Mouse (Mus musculus): ENCODE data around the gene Mmp23. TPM values are rescaled to one million over a fixed set of nuclear protein-coding genes. Genes with fewer than 3 reads are reported as not detected.

Mmp23 gene
- not detected in 4 replicates for total RNA-seq (2023)

GRCm38 (mm10) chr4:155653086-155653450 is at the start of gene Mmp23:
Mmp23 (minus strand) TSS chr4:155653384.

GRCm38 (mm10) chr4:155694111-155694481 is 40.9 kb upstream of the Mmp23 start, which contains the start of gene Fndc10:
Fndc10 (plus strand) TSS chr4:155694342.

GRCm38 (mm10) chr4:155668689-155669597 is 15.8 kb upstream of the Mmp23 start, which contains the start of gene Mib2:
Mib2 (minus strand) TSS chr4:155669198.

GRCm38 (mm10) chr4:155645308-155645707 is 7.9 kb downstream of the Mmp23 start, which contains the start of gene Gm10563:
Gm10563 (minus strand) TSS chr4:155645408.

GRCm38 (mm10) chr4:155624338-155625291 is 28.6 kb downstream of the Mmp23 start, which contains the start of gene Cdk11b:
Cdk11b (plus strand) TSS chr4:155624854.

GRCm38 (mm10) chr4:155601091-155601996 is 51.8 kb downstream of the Mmp23 start, which contains the start of gene Slc35e2:
Slc35e2 (plus strand) TSS chr4:155601416.

Other genes starting within 250 kb of the Mmp23 start
- gene Cfap74, start 244.2 kb downstream of the Mmp23 start, total RNA-seq (2023): 0.21 to 0.47 TPM in 2 of 4 replicates, not detected in the others
- not detected in 4 replicates for gene Tmem52, start 184.3 kb downstream of the Mmp23 start, total RNA-seq (2023)
- 248 to 277 TPM (median 264 TPM) in 4 replicates for gene Gnb1, start 162.0 kb downstream of the Mmp23 start, total RNA-seq (2023)
- gene Nadk, start 91.0 kb downstream of the Mmp23 start, total RNA-seq (2023): 45.9 to 60.5 TPM (median 47.9 TPM) in 4 replicates
- gene Slc35e2, start 52.0 kb downstream of the Mmp23 start, total RNA-seq (2023): 29.8 to 32.3 TPM (median 30.3 TPM) in 4 replicates
- gene Cdk11b, start 28.5 kb downstream of the Mmp23 start, total RNA-seq (2023): 154 to 176 TPM (median 160 TPM) in 4 replicates
- gene Gm10563, start 8.0 kb downstream of the Mmp23 start, total RNA-seq (2023): not detected in 4 replicates
- 32.6 to 38.9 TPM (median 36.1 TPM) in 4 replicates for gene Mib2, start 15.8 kb upstream of the Mmp23 start, total RNA-seq (2023)
- gene Fndc10, start 41.0 kb upstream of the Mmp23 start, total RNA-seq (2023): 3.5 to 4.2 TPM (median 3.5 TPM) in 4 replicates
- gene Ssu72, start 51.4 kb upstream of the Mmp23 start, total RNA-seq (2023): 73.6 to 87.0 TPM (median 79.3 TPM) in 4 replicates
- 0.27 to 0.60 TPM (median 0.51 TPM) in 4 replicates for gene Tmem240, start 81.4 kb upstream of the Mmp23 start, total RNA-seq (2023)
- 43.7 to 60.2 TPM (median 50.2 TPM) in 4 replicates for gene Atad3a, start 107.7 kb upstream of the Mmp23 start, total RNA-seq (2023)
- 0.14 TPM in 1 of 4 replicates, not detected in the others for gene Vwa1, start 121.3 kb upstream of the Mmp23 start, total RNA-seq (2023)
- not detected in 4 replicates for gene Tmem88b, start 132.5 kb upstream of the Mmp23 start, total RNA-seq (2023)
- not detected in 4 replicates for gene Ankrd65, start 137.1 kb upstream of the Mmp23 start, total RNA-seq (2023)
- 33.6 to 45.8 TPM (median 44.3 TPM) in 4 replicates for gene Mrpl20, start 149.5 kb upstream of the Mmp23 start, total RNA-seq (2023)
- gene Ccnl2, start 159.1 kb upstream of the Mmp23 start, total RNA-seq (2023): 218 to 240 TPM (median 224 TPM) in 4 replicates
- gene Aurkaip1, start 177.9 kb upstream of the Mmp23 start, total RNA-seq (2023): 68.9 to 81.9 TPM (median 72.2 TPM) in 4 replicates
- 7.0 to 12.1 TPM (median 9.7 TPM) in 4 replicates for gene Mxra8, start 186.3 kb upstream of the Mmp23 start, total RNA-seq (2023)
- gene Dvl1, start 194.0 kb upstream of the Mmp23 start, total RNA-seq (2023): 70.4 to 73.0 TPM (median 71.2 TPM) in 4 replicates
- 0.47 to 1.2 TPM (median 1.0 TPM) in 4 replicates for gene Tas1r3, start 210.0 kb upstream of the Mmp23 start, total RNA-seq (2023)
- gene Cptp, start 216.1 kb upstream of the Mmp23 start, total RNA-seq (2023): 8.7 to 10.9 TPM (median 9.2 TPM) in 4 replicates
- gene Ints11, start 216.2 kb upstream of the Mmp23 start, total RNA-seq (2023): 40.8 to 62.5 TPM (median 53.3 TPM) in 4 replicates
- 20.2 to 29.6 TPM (median 25.4 TPM) in 4 replicates for gene Pusl1, start 238.4 kb upstream of the Mmp23 start, total RNA-seq (2023)
- 56.9 to 83.6 TPM (median 66.9 TPM) in 4 replicates for gene Acap3, start 238.4 kb upstream of the Mmp23 start, total RNA-seq (2023)